Comparison of ENCODE assay signal across 28 mouse cellular contexts in the genomic region with DNA sequence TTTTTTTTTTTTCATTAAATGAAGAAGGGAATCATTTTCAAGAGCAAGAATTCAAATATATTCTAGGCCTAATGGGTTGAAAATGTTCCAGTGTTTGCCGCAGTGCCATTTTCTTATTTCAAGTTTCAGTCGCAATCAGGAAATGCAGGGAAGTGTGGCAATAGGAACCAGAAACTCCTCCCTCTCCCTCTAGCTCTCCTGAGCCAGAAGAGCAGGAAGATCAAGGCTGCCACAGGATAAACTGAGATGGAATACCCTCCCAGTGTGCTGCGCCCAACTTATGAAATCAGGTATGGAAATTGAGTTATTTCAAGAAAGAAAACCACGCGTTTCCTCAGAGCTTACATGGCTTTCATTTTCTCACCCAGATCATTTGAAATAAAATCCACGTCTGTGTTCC.
DNase-seq lines count a peak whose midpoint lies in the region; ATAC-seq and TF ChIP-seq lines count a peak whose summit lies in the region.
"Had no signal": no experiment of that assay in that cellular context is flagged by ENCODE, and none has a peak within 500 bp of the region (broad histone marks: within the 10 kb centered on the region; RNA-seq: fewer than 3 reads in every experiment).

No protein-coding gene starts in this region.

- no peak for TF ChIP-seq EP300 in liver, postnatal 0 days (IDR thresholded peaks at IDR 0.05; ENCODE audit: low read depth)

- no peak for TF ChIP-seq CTCF in liver, postnatal 0 days (IDR thresholded peaks at IDR 0.05; ENCODE audit: low read depth)

- no peak overlapping the region for H3K27ac ChIP-seq in embryonic facial prominence, embryonic 14.5 days (replicated peaks; ENCODE audit: low read depth, low read length)
- no peak overlapping the region for H3K27ac ChIP-seq in embryonic facial prominence, embryonic 10.5 days (replicated peaks)
- no peak overlapping the region for H3K27ac ChIP-seq in liver, postnatal 0 days (ENCODE audit: low read depth)
- H3K27ac ChIP-seq: embryonic facial prominence, embryonic 12.5 days; embryonic facial prominence, embryonic 15.5 days; forebrain, embryonic 13.5 days; forebrain, embryonic 15.5 days had no signal

- no peaks in the 10 kb centered on the region for H3K27me3 ChIP-seq in embryonic facial prominence, embryonic 14.5 days (replicated peaks; ENCODE audit: control insufficient read depth, insufficient read depth, low read length)
- no peaks in the 10 kb centered on the region for H3K27me3 ChIP-seq in embryonic facial prominence, embryonic 10.5 days (replicated peaks; ENCODE audit: low read depth, poor library complexity, severe bottlenecking)
- H3K27me3 ChIP-seq in liver, postnatal 0 days (ENCODE audit: insufficient read depth, low read length) = no peaks in the 10 kb centered on the region
- H3K27me3 ChIP-seq: CH12.LX; embryonic facial prominence, embryonic 12.5 days; embryonic facial prominence, embryonic 15.5 days; forebrain, embryonic 13.5 days; forebrain, embryonic 15.5 days had no signal

- H3K4me1 ChIP-seq in embryonic facial prominence, embryonic 14.5 days (ENCODE audit: control insufficient read depth, insufficient read depth, low read length) = no peaks in the 10 kb centered on the region
- peaks cover 6% of the 10 kb centered on the region; the same call in 1 of the 2 replicates for H3K4me1 ChIP-seq in embryonic facial prominence, embryonic 10.5 days
- H3K4me1 ChIP-seq in liver, postnatal 0 days (ENCODE audit: insufficient read depth) = no peaks in the 10 kb centered on the region
- H3K4me1 ChIP-seq: embryonic facial prominence, embryonic 12.5 days; embryonic facial prominence, embryonic 15.5 days had no signal

- 77% methylated on average over 6 of the region's 6 CpGs for WGBS in embryonic facial prominence, embryonic 14.5 days
- WGBS in embryonic facial prominence, embryonic 10.5 days = 91% methylated on average over 6 of the region's 6 CpGs
- WGBS in liver, postnatal 0 days (ENCODE audit: insufficient replicate concordance) = 62% methylated on average over 6 of the region's 6 CpGs

- no peaks in the 10 kb centered on the region for H3K9me3 ChIP-seq in embryonic facial prominence, embryonic 14.5 days (ENCODE audit: control insufficient read depth, low read length)
- H3K9me3 ChIP-seq in embryonic facial prominence, embryonic 10.5 days = no peaks in the 10 kb centered on the region
- H3K9me3 ChIP-seq in liver, postnatal 0 days (ENCODE audit: low read length) = no peaks in the 10 kb centered on the region
- H3K9me3 ChIP-seq: embryonic facial prominence, embryonic 12.5 days; embryonic facial prominence, embryonic 15.5 days; forebrain, embryonic 13.5 days; forebrain, embryonic 15.5 days; G1E had no signal

- H3K4me2 ChIP-seq in embryonic facial prominence, embryonic 14.5 days (ENCODE audit: low read depth, low read length) = no peak overlapping the region
- H3K4me2 ChIP-seq in liver, postnatal 0 days (ENCODE audit: low read depth, low read length) = no peak overlapping the region
- H3K4me2 ChIP-seq: embryonic facial prominence, embryonic 12.5 days; embryonic facial prominence, embryonic 15.5 days; forebrain, embryonic 13.5 days; forebrain, embryonic 15.5 days had no signal

- no peak overlapping the region for H3K4me3 ChIP-seq in embryonic facial prominence, embryonic 14.5 days (ENCODE audit: low read depth, low read length)
- no peak overlapping the region for H3K4me3 ChIP-seq in embryonic facial prominence, embryonic 10.5 days
- H3K4me3 ChIP-seq in liver, postnatal 0 days (ENCODE audit: low read depth, low read length) = no peak overlapping the region
- H3K4me3 ChIP-seq: embryonic facial prominence, embryonic 12.5 days; embryonic facial prominence, embryonic 15.5 days; erythroblast, embryonic 14.5 days; forebrain, embryonic 13.5 days; forebrain, embryonic 15.5 days had no signal

- H3K9ac ChIP-seq in embryonic facial prominence, embryonic 14.5 days (ENCODE audit: low read depth, low read length) = no peak overlapping the region
- H3K9ac ChIP-seq in liver, postnatal 0 days (replicated peaks) = no peak overlapping the region
- H3K9ac ChIP-seq: embryonic facial prominence, embryonic 12.5 days; embryonic facial prominence, embryonic 15.5 days; forebrain, embryonic 13.5 days; forebrain, embryonic 15.5 days; forebrain, postnatal 0 days had no signal

- H3K36me3 ChIP-seq in embryonic facial prominence, embryonic 14.5 days (ENCODE audit: control insufficient read depth, insufficient read depth, low read length) = no peaks in the 10 kb centered on the region
- no peaks in the 10 kb centered on the region for H3K36me3 ChIP-seq in embryonic facial prominence, embryonic 10.5 days (replicated peaks)
- no peaks in the 10 kb centered on the region for H3K36me3 ChIP-seq in liver, postnatal 0 days (replicated peaks; ENCODE audit: insufficient read depth, low read length)
- H3K36me3 ChIP-seq: embryonic facial prominence, embryonic 12.5 days; embryonic facial prominence, embryonic 15.5 days; forebrain, embryonic 15.5 days; G1E had no signal

- ATAC-seq in embryonic facial prominence, embryonic 14.5 days (ENCODE audit: low read depth) = no peak
- ATAC-seq in granulocyte monocyte progenitor cell, adult 5-6 weeks (replicated peaks; ENCODE audit: poor library complexity, severe bottlenecking) = peak; percentile 84
- no peak for ATAC-seq in liver, postnatal 0 days
- ATAC-seq: activated CD4-positive, CD25-positive, alpha-beta regulatory T cell, adult 4 months; CD4-positive, CD25-positive, alpha-beta regulatory T cell, adult 4 months; forebrain, embryonic 13.5 days; forebrain, embryonic 15.5 days; forebrain, postnatal 0 days; Patski had no signal

- DNase-seq in embryonic facial prominence, embryonic 14.5 days (ENCODE audit: low spot score) = peak; percentile 7
- no peak for DNase-seq in embryonic facial prominence, embryonic 10.5 days (ENCODE audit: low spot score)
- DNase-seq in brain, adult 2 months (ENCODE audit: low read depth, low spot score) = peak; percentile 8
- no peak for DNase-seq in kidney, postnatal 25 days
- DNase-seq in liver, postnatal 0 days = no peak
- DNase-seq: adrenal gland, adult 8-10 months; adrenal gland, postnatal 14 days; adrenal gland, postnatal 36 days; B cell, adult 2 months; cerebellum, adult 11 months; cerebellum, adult 18-20 months; cerebellum, adult 8-10 months; cerebellum, adult 9-11 months; cerebellum, postnatal 14 days; cerebellum, postnatal 36 days; embryo, embryonic 11 days; forebrain, postnatal 0 days had no signal

Comparison
In these comparisons a context has a peak if more than half of its experiments do, and no peak if none do; other contexts are left out.
1. DNase-seq: peak in embryonic facial prominence, embryonic 14.5 days (single experiment) and brain, adult 2 months (single experiment); none in embryonic facial prominence, embryonic 10.5 days (single experiment), kidney, postnatal 25 days (0 of 2) and liver, postnatal 0 days (single experiment).